Mouse (Mus musculus): ENCODE results near the gene Rad18.
"Not testable (repeated sequence)": the region's sequence is repeated elsewhere in the genome, so short reads cannot be mapped to it uniquely, and the experiment has no call there.

The Rad18 gene

DNA sequence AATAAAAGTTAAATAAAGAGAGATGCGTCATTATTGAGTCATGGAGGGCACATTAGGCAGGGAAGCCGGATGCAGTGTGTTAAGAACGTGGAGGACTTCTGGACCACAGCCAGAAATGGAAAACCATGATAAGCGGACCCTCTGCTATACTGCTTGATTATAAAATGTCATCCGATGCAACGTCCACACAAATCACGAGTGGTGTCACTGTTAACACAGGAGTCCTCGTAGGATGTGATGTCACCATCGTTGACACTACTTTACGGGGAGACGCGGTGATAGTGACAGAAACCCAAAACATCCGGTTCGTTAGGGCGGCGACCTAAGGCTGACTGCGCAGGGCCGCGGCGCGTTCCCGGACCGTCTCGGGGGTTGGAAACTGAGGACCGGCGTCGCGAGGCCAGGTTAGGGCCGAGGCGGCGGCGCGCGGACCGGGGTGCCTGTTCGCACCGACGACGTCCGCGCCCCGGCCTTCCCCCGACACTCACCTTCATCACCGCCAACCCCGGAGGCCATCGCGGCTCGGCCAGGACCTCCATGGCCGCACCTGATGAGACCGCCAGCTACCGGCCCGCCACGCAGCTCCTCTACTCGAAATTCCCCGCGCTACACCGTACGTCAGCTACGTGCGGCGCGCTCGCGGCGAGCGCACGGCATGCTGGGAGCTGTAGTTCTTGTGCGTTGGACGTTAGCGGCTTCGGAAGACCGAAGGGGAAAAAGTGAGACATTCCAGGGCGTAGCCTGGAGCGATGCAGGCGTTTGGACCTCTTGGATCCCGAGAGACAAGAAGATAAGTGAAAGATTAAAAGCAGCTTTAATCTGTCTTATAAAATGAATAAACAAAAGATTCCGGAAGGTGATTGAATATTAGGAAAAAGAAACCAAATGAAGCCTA lies at the start of gene Rad18:
Gene Rad18, minus strand, starts transcription at position 631 of the 895 bp plus-strand sequence.
- DNase-seq (ENCODE audit: low read depth, low spot score) = peak; percentile 76

DNA sequence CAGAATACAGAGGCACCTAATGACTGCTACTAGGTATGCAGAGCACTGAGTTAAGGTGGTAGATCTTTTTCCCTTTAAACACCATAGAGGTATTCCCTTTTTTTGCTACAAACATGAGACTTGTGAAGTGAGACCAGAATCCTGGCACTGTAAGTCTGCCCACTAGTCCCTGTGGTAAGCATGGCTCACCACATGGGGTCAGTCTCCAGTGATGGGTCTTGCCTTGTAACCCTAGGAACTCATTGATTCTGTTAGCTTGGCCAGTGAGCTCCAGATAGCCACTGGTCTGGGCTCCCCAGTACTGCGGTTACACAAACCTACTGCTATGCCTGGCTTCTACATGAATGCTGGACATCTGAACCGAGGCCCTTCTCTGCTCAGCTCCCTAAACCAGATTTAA lies 45.8 kb upstream of the Rad18 start:
- DNase-seq (ENCODE audit: low read depth, low spot score) = peak; percentile 17

DNA sequence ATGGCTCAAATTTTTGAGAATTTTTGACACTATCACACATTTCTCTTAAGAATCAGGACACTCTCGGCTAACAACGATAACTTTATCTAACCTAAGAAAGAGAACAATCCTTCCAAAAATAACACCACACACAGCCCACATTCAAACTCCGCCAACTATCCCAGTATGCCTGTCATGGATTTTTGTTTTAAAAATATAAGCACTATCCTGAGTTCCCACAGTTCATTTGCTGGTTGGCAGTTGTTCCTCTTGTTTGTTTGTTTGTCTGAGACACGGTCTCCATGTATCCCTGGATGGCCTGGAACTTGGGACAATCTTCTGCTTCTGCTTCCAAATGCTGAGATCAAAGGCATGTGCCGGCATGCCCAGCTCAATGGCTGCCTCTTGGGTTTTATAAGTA lies 45.3 kb upstream of the Rad18 start:
- no peak for DNase-seq (ENCODE audit: low read depth, low spot score)

DNA sequence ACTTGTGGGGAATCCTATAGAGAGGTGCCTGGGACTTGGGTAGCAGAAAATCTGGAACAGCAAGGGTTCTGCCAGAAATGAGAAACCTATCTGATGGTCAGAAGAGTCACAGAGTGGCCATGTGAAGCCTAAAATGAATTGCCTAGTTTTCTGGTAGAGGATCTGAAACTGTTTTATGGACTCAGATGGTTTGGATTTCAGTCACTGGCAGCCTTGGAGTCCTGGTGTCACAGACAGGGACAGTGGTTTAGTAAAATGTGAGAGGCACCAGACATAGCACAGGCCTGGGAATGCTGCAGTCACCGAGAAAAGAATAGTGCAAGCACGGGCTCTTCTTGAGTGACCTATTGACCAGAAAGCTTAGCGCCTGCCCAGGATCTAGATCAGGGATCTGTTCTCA lies 43.1 kb upstream of the Rad18 start:
- DNase-seq (ENCODE audit: low read depth, low spot score) = no peak

DNA sequence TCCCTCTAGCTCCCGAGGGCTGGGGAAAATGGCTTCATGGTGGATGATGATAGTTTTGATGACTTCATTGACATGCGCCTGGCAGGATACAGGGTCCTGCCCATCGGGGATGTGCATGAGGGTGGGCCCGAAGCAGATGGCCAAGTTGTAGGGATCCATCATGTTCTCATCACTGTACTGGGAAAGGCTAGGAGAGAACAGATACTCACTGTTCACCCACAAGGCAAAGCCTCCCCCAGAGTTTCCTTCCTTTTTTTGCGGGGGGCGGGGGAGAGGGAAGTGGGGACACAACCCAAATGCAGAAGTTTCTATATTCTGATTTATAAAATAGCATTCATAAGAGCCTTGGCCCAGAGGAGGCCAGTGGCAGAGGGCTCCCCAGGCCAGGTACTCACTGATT lies 42.4 kb upstream of the Rad18 start:
- DNase-seq (ENCODE audit: low read depth, low spot score) = no peak

DNA sequence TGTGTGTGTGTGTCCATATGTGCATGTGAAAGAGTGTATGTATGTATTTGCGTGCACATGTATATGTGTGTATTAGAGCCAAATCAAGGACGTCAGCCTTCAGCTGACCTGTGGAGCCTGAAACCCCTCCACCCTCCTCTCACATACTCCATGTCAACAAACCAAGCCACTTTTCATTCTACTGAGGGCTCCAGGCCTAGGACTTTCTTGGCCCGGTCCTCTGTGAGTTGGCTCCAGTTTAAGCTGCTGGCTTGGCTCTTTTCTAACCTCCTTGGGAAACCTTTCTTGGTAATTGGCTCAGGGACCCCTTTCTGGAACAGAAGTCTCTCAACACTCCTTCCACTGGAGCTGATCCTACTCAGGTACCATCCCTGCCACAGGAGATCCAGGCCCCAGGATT lies 40.0 kb upstream of the Rad18 start:
- no peak for DNase-seq (ENCODE audit: low read depth, low spot score)

DNA sequence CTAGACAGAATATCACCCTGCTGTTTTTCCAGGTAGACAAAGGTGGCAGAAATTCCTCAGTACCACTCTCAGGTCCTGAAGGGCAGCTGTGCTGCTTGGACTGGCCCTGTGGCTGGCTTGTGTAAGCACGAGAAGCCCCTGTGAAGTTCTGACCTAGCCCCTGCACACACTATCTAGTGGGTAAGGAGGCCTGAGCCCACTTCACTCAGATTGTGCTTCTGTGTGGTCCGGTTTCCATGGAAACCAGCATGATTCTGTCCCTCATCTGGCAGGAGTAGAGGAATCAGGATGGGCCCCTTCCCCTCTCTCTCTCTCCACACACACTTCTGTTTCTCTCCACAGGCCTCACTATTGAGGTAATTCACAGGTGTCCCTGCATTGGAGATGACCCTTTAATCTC lies 38.6 kb upstream of the Rad18 start:
- no peak for DNase-seq (ENCODE audit: low read depth, low spot score)

DNA sequence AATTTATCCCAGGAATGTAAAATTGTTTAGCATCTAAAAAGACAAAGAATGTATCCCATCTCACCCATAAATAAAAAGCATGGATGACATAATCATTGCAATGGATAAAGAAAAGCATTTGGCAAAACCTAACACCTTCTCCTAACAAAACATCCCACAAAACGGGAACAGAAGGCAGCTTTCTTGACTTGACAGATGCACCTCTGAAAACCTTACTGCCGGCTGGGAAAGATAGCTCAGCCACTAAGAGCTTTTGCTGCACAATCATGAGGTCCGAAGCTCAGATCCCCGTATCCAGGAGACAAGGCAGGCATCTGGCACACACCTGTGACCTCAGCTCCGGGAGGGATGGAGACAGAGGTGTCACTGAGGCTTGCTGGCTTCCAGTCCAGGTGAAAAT lies 37.5 kb upstream of the Rad18 start:
- no peak for DNase-seq (ENCODE audit: low read depth, low spot score)

DNA sequence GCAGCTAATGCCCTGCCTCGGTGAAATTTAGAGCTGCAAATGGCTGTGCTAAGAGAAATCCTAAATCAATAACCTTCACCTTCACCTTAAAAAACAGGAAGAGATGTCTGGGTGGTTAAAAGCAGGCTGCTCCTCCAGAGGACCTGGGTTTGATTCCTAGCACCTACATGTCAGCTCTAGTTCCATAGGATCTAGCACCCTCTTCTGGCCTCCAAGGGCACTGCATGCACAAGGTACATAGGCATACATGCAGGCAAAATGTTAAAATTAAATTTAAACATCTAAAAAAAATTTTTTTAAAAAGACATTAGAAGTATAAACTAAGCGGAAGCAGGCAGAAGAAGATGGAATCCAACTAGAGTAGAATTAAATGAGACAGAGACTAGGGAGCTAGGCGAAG lies 35.9 kb upstream of the Rad18 start:
- no peak for DNase-seq (ENCODE audit: low read depth, low spot score)

DNA sequence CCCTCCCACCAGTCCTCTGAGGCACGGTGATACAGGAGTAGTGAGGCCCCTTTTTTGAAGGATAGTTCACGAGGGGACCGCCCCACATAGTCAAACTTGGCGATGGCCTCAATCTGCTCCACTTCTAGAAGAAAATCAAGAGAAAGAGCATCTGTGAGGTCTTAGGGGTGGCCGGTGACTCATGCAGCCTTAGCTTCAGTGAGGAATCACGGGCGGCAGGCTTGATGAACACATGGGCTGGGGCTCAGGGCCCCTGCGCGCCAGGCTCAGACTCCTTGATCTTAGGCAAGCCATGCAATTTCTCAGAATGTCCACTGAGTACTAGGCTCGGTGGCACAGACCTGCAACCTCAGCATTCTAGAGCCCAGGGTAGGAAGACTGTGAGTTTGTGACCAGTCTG lies 34.9 kb upstream of the Rad18 start:
- no peak for DNase-seq (ENCODE audit: low read depth, low spot score)

DNA sequence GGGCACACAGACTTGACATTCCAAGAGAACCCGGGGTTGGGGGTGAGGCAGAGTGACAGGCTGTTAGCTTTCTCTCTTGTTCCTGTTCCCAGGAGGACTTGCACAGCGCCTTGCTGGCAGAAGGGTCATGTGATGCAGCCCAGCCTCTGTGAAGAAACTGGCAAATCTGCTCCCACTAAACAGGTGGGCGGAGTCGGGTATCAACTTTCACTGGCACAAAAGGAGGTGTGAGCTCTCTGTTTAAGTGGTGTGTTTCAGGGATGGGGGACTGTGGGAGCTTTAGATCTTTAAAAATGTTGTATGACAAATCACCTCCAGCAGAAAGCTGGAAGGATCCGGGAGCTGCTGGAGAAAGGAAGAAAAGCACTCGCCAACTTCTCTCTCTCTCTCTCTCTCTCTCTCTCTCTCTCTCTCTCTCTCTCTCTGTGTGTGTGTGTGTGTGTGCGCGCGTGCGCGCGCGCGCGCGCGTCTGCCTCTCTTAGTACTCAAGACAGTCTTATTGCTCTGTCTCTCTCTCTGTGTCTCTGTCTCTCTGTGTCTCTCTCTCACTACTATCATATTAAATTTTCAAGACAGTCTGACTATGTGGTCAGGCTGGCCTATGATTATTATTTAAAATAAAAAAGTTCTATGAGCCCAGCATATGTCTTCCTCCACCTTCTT lies 32.4 kb upstream of the Rad18 start:
- no peak for DNase-seq (ENCODE audit: low read depth, low spot score)

DNA sequence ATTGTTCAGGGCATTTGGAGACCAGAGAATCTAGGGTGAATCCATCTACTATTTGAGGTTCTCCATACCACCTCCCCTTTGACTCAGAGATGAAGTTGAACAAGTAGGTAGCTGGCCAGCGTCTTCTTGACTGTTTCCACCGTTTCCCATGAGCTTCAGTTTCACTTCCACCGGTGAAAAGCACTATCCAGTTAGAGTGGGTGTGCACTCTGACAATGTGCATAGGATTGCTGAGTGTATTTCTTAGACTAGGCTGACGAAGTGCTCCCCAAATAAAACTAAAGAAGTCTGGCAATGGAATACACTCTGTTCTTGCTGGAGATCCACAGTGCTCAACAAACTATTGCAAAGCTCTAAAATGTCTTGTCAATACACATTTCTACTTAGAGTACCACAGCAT lies 29.0 kb upstream of the Rad18 start:
- no peak for DNase-seq (ENCODE audit: low read depth, low spot score)

DNA sequence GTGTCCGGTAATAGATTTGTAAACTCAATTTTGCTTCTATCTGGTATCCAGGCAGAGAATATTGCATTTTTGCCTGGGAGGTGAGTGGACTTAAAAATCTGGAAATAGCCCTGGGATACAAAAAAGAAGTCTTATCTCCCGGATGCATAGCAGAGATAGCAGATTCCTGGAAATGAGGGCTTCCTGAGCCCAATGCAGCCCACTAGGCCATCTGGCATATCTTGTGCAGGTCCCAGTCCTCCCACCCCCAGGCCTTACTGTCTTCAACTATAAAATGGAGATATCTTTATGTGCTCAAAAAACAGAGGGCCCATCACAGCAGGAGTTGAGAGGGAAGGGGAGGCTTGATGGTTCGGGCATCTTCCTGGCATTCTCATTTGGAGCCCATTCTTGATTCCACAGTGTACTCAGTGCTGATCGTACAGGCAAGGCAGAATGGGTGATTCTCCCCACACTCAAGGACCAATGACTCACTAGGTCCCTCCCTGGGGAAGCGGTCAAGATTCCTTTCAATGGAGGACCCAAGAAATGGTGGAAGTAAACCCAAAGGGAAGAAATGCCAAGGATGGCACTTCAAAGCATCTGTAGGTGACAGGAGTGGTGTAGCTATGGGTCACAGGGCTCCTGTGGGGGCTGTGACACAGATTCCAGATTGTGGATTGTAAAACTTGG lies 24.1 kb upstream of the Rad18 start:
- DNase-seq (ENCODE audit: low read depth, low spot score) = no peak

DNA sequence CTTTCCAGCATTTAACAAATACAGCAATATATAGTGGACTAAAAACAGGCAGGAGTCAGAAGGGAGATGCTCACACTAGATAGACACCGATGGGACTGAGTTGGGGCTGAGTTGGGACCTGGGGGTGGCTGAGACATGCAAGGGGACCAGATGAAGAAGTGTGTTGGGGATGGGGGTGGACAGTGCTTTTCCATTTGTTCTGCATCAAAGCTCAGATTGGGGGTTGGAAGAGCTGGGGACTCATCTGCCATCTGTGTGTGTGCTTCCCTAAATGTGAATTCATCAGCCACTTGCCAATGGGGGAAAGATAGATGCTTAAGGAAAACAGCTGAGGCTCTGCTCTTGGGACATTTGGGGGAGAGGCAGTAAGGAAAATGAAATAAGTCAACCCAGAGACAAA lies 23.5 kb upstream of the Rad18 start:
- no peak for DNase-seq (ENCODE audit: low read depth, low spot score)

DNA sequence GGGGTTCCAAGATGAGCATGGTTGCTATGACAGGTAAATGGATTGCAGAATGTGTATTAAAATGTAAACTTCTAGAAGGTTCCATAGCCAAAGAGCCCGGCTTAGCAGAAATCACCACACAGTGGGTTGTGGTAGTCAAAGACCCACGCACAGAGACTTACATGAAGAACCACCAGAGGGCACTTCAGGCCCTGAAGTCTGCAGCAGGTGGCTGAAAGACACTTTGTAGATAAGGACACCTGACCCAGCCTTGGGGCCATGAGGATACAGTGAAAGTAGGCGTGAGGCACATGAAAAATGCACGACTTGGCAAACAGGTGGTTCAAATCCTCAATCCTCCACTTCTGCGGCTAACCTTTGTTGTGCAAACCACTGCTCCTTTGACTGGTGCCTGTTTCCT lies 20.7 kb upstream of the Rad18 start:
- peak; percentile 28 for DNase-seq (ENCODE audit: low read depth, low spot score)

DNA sequence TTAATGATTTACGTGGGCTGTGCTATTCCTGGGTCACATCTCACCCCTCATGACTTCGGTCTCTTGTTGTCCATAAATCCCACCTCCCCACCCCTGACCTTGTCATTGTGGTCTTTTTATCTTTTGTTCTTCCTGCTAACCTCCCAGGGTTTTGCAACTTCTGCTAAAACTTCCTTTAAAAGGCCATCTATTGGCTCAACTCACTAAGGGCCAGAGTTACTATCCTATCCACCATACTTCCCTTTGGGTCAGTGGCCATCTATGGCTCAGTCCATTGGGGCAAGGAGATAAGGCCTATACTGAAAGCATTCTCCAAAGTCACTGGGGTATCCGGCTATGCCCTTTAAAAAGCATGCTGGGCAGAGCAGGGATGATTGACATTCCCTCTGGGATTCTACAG lies 17.5 kb upstream of the Rad18 start:
- no peak for DNase-seq (ENCODE audit: low read depth, low spot score)

DNA sequence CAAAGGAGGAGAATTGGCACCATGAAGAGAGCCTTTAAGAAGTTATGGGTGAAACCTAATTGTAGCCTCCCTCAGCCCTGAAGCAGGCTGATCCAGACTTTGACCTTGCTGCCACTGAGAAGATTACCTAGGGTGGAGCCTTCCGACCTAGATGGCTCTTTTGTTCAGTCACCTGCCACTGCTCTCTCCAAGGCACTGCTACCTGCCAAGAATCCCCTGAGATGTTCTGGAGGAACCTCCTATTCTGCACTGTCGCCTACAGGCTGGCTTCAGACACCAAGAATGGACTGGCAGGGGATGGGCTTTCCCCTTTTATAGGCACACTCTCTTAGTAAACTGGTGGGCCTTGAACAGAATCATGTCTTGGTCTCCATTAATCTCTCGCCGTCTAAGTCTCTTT lies 5.8 kb upstream of the Rad18 start:
- DNase-seq (ENCODE audit: low read depth, low spot score) = not testable (repeated sequence)

DNA sequence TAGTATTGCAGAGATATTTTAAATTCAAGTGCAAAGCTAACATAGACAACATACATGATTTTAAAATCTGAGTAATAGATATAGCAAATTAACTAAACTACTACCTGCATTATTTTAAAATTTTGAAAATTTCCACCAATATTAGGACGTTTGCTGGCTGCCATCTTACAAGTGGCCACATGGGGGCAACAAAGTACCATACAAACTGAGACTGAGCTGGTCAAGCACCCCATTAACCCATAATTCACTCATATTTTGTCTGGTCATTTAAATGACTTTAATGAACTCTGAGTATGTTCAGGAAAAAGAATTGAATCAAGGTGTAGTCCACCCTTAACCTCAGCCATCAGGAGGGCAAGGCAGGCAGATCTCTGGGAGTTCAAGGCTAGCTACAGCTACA lies 3.9 kb upstream of the Rad18 start:
- peak; percentile 27 for DNase-seq (ENCODE audit: low read depth, low spot score)

DNA sequence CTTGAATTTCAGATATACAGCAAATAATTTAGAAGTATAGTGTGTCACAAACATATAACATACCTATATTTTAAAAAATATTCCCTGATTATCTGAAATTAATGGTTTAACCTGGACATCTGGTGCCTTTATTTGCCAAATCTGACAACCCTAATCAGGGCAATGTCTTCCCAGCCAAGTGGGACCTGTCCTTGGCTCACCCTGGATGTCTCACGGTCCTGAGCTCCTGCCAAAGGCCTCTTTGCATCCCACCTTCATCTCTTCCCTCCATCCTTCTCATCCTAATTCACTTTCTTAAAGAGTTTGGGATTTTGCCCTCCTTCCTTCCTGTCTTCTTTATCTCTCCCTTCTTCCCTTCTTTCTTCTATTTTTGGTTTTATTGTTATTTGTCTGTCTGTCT lies 2.6 kb upstream of the Rad18 start:
- no peak for DNase-seq (ENCODE audit: low read depth, low spot score)

DNA sequence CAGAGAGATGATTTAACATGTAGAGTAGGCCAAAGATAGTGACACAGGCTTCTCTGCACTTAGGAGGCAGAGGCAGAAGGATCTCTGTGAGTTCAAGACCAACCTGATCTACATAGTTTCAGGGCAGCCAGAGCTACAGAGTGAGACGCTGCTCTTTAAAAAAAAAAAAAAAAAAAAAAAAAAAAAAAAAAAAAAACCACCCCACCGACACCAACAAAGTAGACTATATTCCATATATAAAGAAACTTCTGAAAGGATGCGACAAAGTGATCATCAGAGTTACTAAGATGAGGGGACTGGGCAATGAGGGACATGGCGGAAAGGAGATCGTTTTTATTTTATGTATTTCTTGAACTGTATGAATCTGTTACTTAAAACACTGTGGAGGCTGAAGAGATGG lies 2.0 kb downstream of the Rad18 start:
- no peak for DNase-seq (ENCODE audit: low read depth, low spot score)

DNA sequence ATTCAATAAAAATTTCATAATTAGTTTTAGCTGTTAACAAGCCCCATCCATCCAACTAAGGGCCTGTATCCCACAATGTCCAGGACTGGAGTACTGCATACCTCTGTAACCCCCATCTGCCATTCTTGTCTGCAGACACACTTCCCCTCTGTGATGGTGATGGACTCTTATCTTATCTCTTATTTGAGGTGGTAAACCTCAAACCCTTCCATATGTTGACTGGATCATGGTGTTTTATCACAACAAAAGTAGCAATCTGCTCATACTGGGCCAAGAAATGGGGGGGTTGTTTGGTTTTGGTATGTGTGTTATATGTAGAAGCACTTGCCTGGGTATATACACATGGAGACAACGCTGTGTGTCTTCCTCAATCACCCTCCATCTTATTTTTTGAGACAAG lies 5.0 kb downstream of the Rad18 start:
- no peak for DNase-seq (ENCODE audit: low read depth, low spot score)

DNA sequence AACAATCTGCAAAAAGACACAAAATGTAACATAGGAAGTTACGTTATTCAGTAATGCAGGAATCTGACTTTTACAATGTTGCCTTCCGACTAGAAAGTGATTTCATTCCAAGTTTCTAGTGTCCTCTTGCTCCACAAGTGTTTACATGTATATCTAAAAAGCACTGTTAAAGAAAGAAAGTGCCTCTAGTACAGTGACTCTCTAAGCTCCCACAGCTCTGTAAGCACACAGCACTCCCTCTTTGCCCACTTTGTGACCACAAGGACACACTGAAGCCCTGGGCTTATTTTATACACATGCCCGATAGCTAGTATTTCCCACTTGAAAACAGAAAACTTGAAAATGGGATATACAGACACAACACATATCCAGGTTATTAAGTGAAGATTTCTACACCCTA lies 8.5 kb downstream of the Rad18 start:
- DNase-seq (ENCODE audit: low read depth, low spot score) = no peak

DNA sequence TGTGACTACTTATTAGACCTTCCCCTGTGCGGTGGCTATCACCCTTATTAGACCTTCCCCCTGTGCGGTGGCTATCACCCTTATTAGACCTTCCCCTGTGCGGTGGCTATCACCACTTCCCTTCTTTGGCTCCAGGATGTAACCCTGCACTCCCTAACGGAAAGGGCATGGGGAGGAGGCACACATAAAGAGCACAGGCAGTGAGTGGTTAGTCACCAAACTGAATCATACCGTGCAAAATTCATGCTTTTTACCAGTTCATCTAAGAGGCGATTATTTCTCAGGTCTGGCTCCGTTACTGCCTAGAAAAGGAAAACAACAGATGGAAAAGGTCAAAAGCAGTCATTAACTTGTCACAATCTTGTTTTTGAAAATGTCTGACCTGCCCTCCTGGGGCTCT lies 10.0 kb downstream of the Rad18 start:
- DNase-seq (ENCODE audit: low read depth, low spot score) = no peak
